Mouse (Mus musculus): ENCODE results near the gene Btbd35f15. TPM values are rescaled to one million over a fixed set of nuclear protein-coding genes. Genes with fewer than 3 reads are reported as not detected.
"Not testable (repeated sequence)": the region's sequence is repeated elsewhere in the genome, so short reads cannot be mapped to it uniquely, and the experiment has no call there.

Btbd35f15 gene
- polyA plus RNA-seq (2015; fragmentation: Nextera tagmentation; extraction: Ambion mirVana) = not detected in 2 replicates

DNA sequence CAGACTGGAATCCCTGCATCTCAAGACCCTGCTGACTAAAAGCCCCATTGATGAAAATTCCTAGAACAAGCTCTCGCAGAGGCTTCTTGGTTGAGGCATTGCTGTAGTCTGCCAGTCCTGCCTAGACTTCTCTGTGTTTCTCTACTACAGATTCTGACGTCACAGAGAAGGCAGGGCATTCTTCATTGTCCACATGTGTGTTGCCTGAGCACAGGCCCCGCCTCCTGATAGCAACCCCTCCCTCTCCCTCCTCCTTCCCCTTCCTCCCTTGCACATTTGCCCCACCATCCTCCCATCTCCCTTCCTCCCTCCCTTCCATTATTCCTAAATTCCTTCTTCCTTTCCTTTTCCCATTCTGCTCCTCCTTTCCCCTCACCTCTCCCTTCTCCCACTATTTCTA is at the start of gene Btbd35f15:
Gene Btbd35f15 (minus strand): TSS at position 101 of the 400 bp plus-strand sequence.
- not testable (repeated sequence) for ATAC-seq (replicated peaks)
- WGBS = no CpG with 5 or more reads among the region's 3 CpGs

More for the DNA sequence above, at the start of gene Btbd35f15:
- H3K4me3 ChIP-seq; H3K36me3 ChIP-seq; H3K9me3 ChIP-seq; H3K27me3 ChIP-seq; H3K9ac ChIP-seq (replicated peaks); H3K4me2 ChIP-seq (replicated peaks); H3K4me1 ChIP-seq; H3K27ac ChIP-seq (replicated peaks): not testable (repeated sequence)

Other genes with a start within 250 kb of the Btbd35f15 start
- gene Btbd35f13, start 79.9 kb upstream of the Btbd35f15 start, polyA plus RNA-seq (2015; fragmentation: Nextera tagmentation; extraction: Ambion mirVana) = not detected in 2 replicates
- not detected in 2 replicates for gene Btbd35f14, start 125.0 kb upstream of the Btbd35f15 start, polyA plus RNA-seq (2015; fragmentation: Nextera tagmentation; extraction: Ambion mirVana)

Measured in forebrain, embryonic 15.5 days (tissue).